Mouse (Mus musculus) spleen, adult 2 months (tissue): Measurements from ENCODE around the gene Dpp6.

Experiments used
- CTCF ChIP-seq: fragments of 200-500 bp; IDR thresholded peaks from 2 replicates; pipeline ENCODE4 v1.5.1; 2011; ENCODE audit warnings: mild to moderate bottlenecking, inconsistent platforms; ENCODE audit not compliant: insufficient read depth, insufficient read length, insufficient replicate concordance; ENCODE audit errors: extremely low read depth
- POLR2A ChIP-seq: fragments of 200-500 bp; IDR thresholded peaks from 2 replicates; pipeline ENCODE4 v1.6.1; 2011; ENCODE audit warnings: low read depth, low read length, inconsistent platforms

GRCm38 (mm10) chr5:27049341-27050091 lies 232.5 kb downstream of the Dpp6 start:
- TF ChIP-seq POLR2A (no peak), CTCF (no peak)
